Mouse (Mus musculus): ENCODE measurements at regions not wholly inside any gene's neighbourhood (a gene's known extent, or its start where the extent isn't known, plus 50 kb on each side); places are given as distances from the start of the nearest gene placed in this dataset.

DNA sequence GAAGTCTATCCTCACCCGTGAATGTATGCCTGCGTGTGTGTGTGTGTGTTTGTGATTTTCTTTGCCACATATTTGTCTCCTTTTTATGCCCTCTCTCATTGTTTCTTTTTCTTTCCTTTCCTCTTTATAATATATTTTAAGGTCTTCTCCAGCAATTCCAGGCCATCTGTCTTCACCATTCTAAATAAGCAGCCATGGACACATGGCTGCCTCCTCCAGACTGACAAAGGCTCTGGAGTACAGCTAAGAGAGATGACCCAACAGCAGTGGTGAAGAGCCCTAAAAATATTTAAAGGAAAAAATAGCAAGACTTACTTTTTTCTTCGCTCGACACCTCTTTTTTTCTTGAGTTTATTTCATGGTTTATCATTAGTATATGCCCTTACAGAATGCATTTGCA is 596.1 kb upstream of the Mef2c start:
- no peak overlapping the region for H3K27ac ChIP-seq (replicated peaks; ENCODE audit: low read depth, low read length)
- H3K9me3 ChIP-seq (ENCODE audit: control insufficient read depth, low read length) = no peaks in the 10 kb centered on the region
- DNase-seq = no peak
- no peak overlapping the region for H3K4me2 ChIP-seq (ENCODE audit: low read length)
- 88% methylated on average over 4 of the region's 4 CpGs for WGBS
- no peak for ATAC-seq (ENCODE audit: low FRiP score, low TSS enrichment)
- H3K9ac ChIP-seq (replicated peaks; ENCODE audit: low read length) = no peak overlapping the region
- no peak overlapping the region for H3K4me3 ChIP-seq (replicated peaks; ENCODE audit: low read depth, low read length)
- H3K4me1 ChIP-seq (ENCODE audit: control insufficient read depth, insufficient read depth, low read length) = no peaks in the 10 kb centered on the region
- no peaks in the 10 kb centered on the region for H3K36me3 ChIP-seq (ENCODE audit: control insufficient read depth, insufficient read depth, low read length)
- H3K27me3 ChIP-seq (ENCODE audit: control insufficient read depth, insufficient read depth, low read length) = no peaks in the 10 kb centered on the region

DNA sequence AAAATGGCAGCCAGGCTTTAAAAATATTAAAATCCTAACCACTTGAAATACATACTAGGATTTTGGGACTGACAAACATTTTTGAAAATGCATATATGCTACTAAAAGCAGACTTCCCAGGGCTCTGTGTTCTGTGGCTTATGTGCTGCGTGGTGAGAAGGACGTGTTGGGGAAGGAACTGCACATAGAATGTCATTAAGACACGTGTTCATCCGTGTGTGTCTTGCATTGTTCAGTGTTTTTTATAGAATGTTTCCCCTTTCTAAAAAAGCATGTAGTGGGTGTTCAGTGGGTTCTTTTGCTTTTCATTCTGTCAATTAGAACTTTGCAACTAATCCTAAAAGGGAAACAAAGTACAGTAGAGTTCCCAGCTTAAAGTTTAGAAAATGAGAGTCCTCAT is 594.7 kb upstream of the Mef2c start:
- no peak for DNase-seq
- no peak overlapping the region for H3K4me2 ChIP-seq (ENCODE audit: low read length)
- no peaks in the 10 kb centered on the region for H3K36me3 ChIP-seq (ENCODE audit: control insufficient read depth, insufficient read depth, low read length)
- ATAC-seq (ENCODE audit: low FRiP score, low TSS enrichment) = no peak
- 84% methylated on average over 4 of the region's 4 CpGs for WGBS
- no peaks in the 10 kb centered on the region for H3K27me3 ChIP-seq (ENCODE audit: control insufficient read depth, insufficient read depth, low read length)
- H3K4me3 ChIP-seq (replicated peaks; ENCODE audit: low read depth, low read length) = no peak overlapping the region
- no peak overlapping the region for H3K27ac ChIP-seq (replicated peaks; ENCODE audit: low read depth, low read length)
- H3K9me3 ChIP-seq (ENCODE audit: control insufficient read depth, low read length) = no peaks in the 10 kb centered on the region
- no peak overlapping the region for H3K9ac ChIP-seq (replicated peaks; ENCODE audit: low read length)
- no peaks in the 10 kb centered on the region for H3K4me1 ChIP-seq (ENCODE audit: control insufficient read depth, insufficient read depth, low read length)

DNA sequence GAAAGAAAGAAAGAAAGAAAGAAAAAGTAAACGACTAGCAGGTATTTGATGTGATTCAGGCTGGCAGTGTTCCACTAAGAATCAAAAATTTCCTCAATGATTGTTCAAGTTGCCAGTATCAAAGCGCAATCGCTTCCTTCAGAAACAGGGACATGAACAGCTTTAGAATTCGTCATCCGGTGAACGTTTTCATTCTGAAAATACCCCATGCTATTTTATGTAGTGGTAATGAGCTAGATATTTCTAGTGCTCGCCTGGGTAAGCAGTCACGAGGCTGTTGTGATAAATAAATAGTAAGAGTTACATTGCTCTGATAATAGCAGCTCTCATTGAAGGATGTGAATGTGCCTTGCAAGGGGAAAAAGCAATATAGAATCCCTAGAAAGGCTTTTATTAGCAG is 591.0 kb upstream of the Mef2c start:
- H3K4me3 ChIP-seq (replicated peaks; ENCODE audit: low read depth, low read length) = no peak overlapping the region
- 83% methylated on average over 8 of the region's 8 CpGs for WGBS
- no peak for DNase-seq
- no peak overlapping the region for H3K27ac ChIP-seq (replicated peaks; ENCODE audit: low read depth, low read length)
- no peak for ATAC-seq (ENCODE audit: low FRiP score, low TSS enrichment)
- no peaks in the 10 kb centered on the region for H3K36me3 ChIP-seq (ENCODE audit: control insufficient read depth, insufficient read depth, low read length)
- H3K4me2 ChIP-seq (ENCODE audit: low read length) = no peak overlapping the region
- no peaks in the 10 kb centered on the region for H3K9me3 ChIP-seq (ENCODE audit: control insufficient read depth, low read length)
- no peaks in the 10 kb centered on the region for H3K27me3 ChIP-seq (ENCODE audit: control insufficient read depth, insufficient read depth, low read length)
- no peaks in the 10 kb centered on the region for H3K4me1 ChIP-seq (ENCODE audit: control insufficient read depth, insufficient read depth, low read length)
- H3K9ac ChIP-seq (replicated peaks; ENCODE audit: low read length) = no peak overlapping the region

DNA sequence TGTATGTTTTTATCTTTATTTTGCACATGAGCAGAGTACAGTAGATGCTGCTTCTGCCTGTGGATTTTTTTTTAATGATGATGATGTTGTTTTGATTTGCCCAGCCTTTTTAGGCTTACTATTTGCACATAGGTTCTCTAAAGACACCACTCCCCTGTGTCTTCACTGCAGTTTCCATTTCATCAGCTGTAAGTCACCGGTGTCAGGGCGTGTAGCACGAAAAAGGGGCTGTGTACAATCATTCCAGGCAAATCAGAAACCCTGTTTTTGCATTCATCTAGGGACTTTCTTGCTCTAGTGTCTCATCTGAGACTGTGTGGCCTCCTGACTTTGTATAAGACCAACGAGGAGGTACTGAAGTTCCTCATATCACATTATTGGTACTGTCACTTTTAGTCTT is 588.6 kb upstream of the Mef2c start:
- H3K9me3 ChIP-seq (ENCODE audit: control insufficient read depth, low read length) = no peaks in the 10 kb centered on the region
- WGBS = 95% methylated on average over 4 of the region's 4 CpGs
- no peaks in the 10 kb centered on the region for H3K27me3 ChIP-seq (ENCODE audit: control insufficient read depth, insufficient read depth, low read length)

DNA sequence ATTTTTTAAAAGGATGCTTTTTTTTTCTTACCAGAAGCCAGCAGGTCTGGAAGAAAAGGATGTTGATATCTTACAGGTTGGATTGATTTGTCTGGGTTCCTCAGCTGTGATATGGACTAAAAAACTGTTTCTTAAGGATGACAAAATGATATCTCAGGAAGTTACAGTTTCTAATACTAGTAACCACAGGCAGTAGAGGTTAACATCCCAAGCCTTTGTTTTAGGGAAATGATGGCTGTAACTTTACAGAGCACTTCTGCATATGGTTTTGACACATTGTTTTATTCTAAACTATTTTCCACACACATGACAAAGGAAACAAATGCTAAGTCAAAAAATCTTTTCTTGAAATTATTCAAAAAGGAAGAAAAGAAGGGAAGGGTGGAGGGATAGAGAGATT is 573.8 kb upstream of the Mef2c start:
- no peak overlapping the region for H3K9ac ChIP-seq (replicated peaks; ENCODE audit: low read length)
- no peaks in the 10 kb centered on the region for H3K9me3 ChIP-seq (ENCODE audit: control insufficient read depth, low read length)
- no peaks in the 10 kb centered on the region for H3K36me3 ChIP-seq (ENCODE audit: control insufficient read depth, insufficient read depth, low read length)
- no peak for DNase-seq
- no peak overlapping the region for H3K4me2 ChIP-seq (ENCODE audit: low read length)
- H3K27ac ChIP-seq (replicated peaks; ENCODE audit: low read depth, low read length) = no peak overlapping the region
- H3K27me3 ChIP-seq (ENCODE audit: control insufficient read depth, insufficient read depth, low read length) = no peaks in the 10 kb centered on the region
- H3K4me1 ChIP-seq (ENCODE audit: control insufficient read depth, insufficient read depth, low read length) = no peaks in the 10 kb centered on the region
- ATAC-seq (ENCODE audit: low FRiP score, low TSS enrichment) = no peak
- H3K4me3 ChIP-seq (replicated peaks; ENCODE audit: low read depth, low read length) = no peak overlapping the region

More for the DNA sequence above, 588.6 kb upstream of the Mef2c start:
- H3K4me1 ChIP-seq (ENCODE audit: control insufficient read depth, insufficient read depth, low read length) = no peaks in the 10 kb centered on the region
- ATAC-seq (ENCODE audit: low FRiP score, low TSS enrichment) = no peak
- H3K4me3 ChIP-seq (replicated peaks; ENCODE audit: low read depth, low read length) = no peak overlapping the region
- no peak overlapping the region for H3K4me2 ChIP-seq (ENCODE audit: low read length)
- H3K9ac ChIP-seq (replicated peaks; ENCODE audit: low read length) = no peak overlapping the region
- no peak overlapping the region for H3K27ac ChIP-seq (replicated peaks; ENCODE audit: low read depth, low read length)
- H3K36me3 ChIP-seq (ENCODE audit: control insufficient read depth, insufficient read depth, low read length) = no peaks in the 10 kb centered on the region
- no peak for DNase-seq

DNA sequence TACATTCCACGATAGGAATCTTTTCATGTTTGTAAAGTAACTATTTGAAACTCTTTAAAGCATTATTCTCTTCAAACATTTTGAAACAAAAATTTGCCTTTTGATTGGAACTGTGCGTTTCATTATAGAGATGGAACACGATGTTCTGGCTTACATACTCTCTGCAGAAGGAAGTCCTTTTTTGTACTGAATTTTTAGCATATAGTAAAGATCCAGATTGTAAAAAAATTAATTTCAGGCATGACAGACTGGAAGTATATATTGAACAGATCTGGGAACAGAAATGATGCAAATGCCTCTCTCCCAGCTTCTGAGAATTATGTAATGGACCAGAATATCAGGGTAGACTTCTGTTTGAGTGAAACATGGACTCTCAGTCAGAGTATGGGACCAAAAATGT is 566.0 kb upstream of the Mef2c start:
- Histone ChIP-seq H3K4me3 (replicated peaks; ENCODE audit: low read depth, low read length) (no peak overlapping the region), H3K9ac (replicated peaks; ENCODE audit: low read length) (no peak overlapping the region), H3K27me3 (ENCODE audit: control insufficient read depth, insufficient read depth, low read length) (no peaks in the 10 kb centered on the region), H3K9me3 (ENCODE audit: control insufficient read depth, low read length) (no peaks in the 10 kb centered on the region), H3K4me2 (ENCODE audit: low read length) (no peak overlapping the region), H3K36me3 (ENCODE audit: control insufficient read depth, insufficient read depth, low read length) (no peaks in the 10 kb centered on the region), H3K4me1 (ENCODE audit: control insufficient read depth, insufficient read depth, low read length) (no peaks in the 10 kb centered on the region), H3K27ac (replicated peaks; ENCODE audit: low read depth, low read length) (no peak overlapping the region)
- ATAC-seq (ENCODE audit: low FRiP score, low TSS enrichment) (no peak), DNase-seq (no peak)
- 92% methylated on average over 3 of the region's 3 CpGs for WGBS

- Histone ChIP-seq H3K4me1 (ENCODE audit: control insufficient read depth, insufficient read depth, low read length) (no peaks in the 10 kb centered on the region), H3K9ac (replicated peaks; ENCODE audit: low read length) (no peak overlapping the region), H3K27me3 (ENCODE audit: control insufficient read depth, insufficient read depth, low read length) (no peaks in the 10 kb centered on the region), H3K27ac (replicated peaks; ENCODE audit: low read depth, low read length) (no peak overlapping the region), H3K4me2 (ENCODE audit: low read length) (peak overlapping the region; percentile 27; the same call in 1 of the 2 replicates), H3K9me3 (ENCODE audit: control insufficient read depth, low read length) (no peaks in the 10 kb centered on the region), H3K4me3 (replicated peaks; ENCODE audit: low read depth, low read length) (no peak overlapping the region), H3K36me3 (ENCODE audit: control insufficient read depth, insufficient read depth, low read length) (no peaks in the 10 kb centered on the region)
- DNase-seq (peak; percentile 2), ATAC-seq (ENCODE audit: low FRiP score, low TSS enrichment) (no peak)
- WGBS = 52% methylated on average over 11 of the region's 11 CpGs
Observed at GRCm38 (mm10) chr13:82942691-82943341, 561.0 kb upstream of the Mef2c start.

- Histone ChIP-seq H3K9ac (replicated peaks; ENCODE audit: low read length) (no peak overlapping the region), H3K9me3 (ENCODE audit: control insufficient read depth, low read length) (no peaks in the 10 kb centered on the region), H3K4me3 (replicated peaks; ENCODE audit: low read depth, low read length) (no peak overlapping the region), H3K4me1 (ENCODE audit: control insufficient read depth, insufficient read depth, low read length) (no peaks in the 10 kb centered on the region), H3K4me2 (ENCODE audit: low read length) (no peak overlapping the region), H3K27me3 (ENCODE audit: control insufficient read depth, insufficient read depth, low read length) (no peaks in the 10 kb centered on the region), H3K27ac (replicated peaks; ENCODE audit: low read depth, low read length) (no peak overlapping the region), H3K36me3 (ENCODE audit: control insufficient read depth, insufficient read depth, low read length) (no peaks in the 10 kb centered on the region)
- DNase-seq (no peak), ATAC-seq (ENCODE audit: low FRiP score, low TSS enrichment) (no peak)
- 91% methylated on average over 5 of the region's 5 CpGs for WGBS
Observed at GRCm38 (mm10) chr13:82946931-82947330, 556.9 kb upstream of the Mef2c start.

- DNase-seq (no peak), ATAC-seq (ENCODE audit: low FRiP score, low TSS enrichment) (no peak)
- Histone ChIP-seq H3K4me1 (ENCODE audit: control insufficient read depth, insufficient read depth, low read length) (no peaks in the 10 kb centered on the region), H3K4me2 (ENCODE audit: low read length) (no peak overlapping the region), H3K36me3 (ENCODE audit: control insufficient read depth, insufficient read depth, low read length) (no peaks in the 10 kb centered on the region), H3K27me3 (ENCODE audit: control insufficient read depth, insufficient read depth, low read length) (no peaks in the 10 kb centered on the region), H3K9me3 (ENCODE audit: control insufficient read depth, low read length) (no peaks in the 10 kb centered on the region), H3K27ac (replicated peaks; ENCODE audit: low read depth, low read length) (no peak overlapping the region), H3K4me3 (replicated peaks; ENCODE audit: low read depth, low read length) (no peak overlapping the region), H3K9ac (replicated peaks; ENCODE audit: low read length) (no peak overlapping the region)
- WGBS = 85% methylated on average over 6 of the region's 6 CpGs
Observed at GRCm38 (mm10) chr13:82949541-82949940, 554.3 kb upstream of the Mef2c start.

All from midbrain, embryonic 14.5 days (tissue).